Mouse (Mus musculus) heart, embryonic 13.5 days (tissue): ENCODE measurements around the gene Ahnak. TPM values are rescaled to one million over a fixed set of nuclear protein-coding genes. Genes with fewer than 3 reads are reported as not detected.
"Not testable (repeated sequence)": the region's sequence is repeated elsewhere in the genome, so short reads cannot be mapped to it uniquely, and the experiment has no call there.

Source experiments
- ATAC-seq: fragments of 200-750 bp; cut with Nextera tagmentation; 2 replicates; pipeline ENCODE4 v1.8.0; 2017; ENCODE audit warnings: moderate TSS enrichment; ENCODE audit not compliant: insufficient number of reproducible peaks, low FRiP score, low TSS enrichment; ENCODE audit errors: extremely low read depth
- H3K27ac ChIP-seq: fragments of 300-500 bp; sonication (generic); replicated peaks from 2 replicates; pipeline ENCODE4 v1.5.1; 2015; ENCODE audit warnings: moderate library complexity, mild to moderate bottlenecking, inconsistent platforms
- H3K27me3 ChIP-seq: fragments of 300-500 bp; sonication (generic); replicated peaks from 2 replicates; pipeline ENCODE4 v1.6.1; 2015; ENCODE audit warnings: mild to moderate bottlenecking, inconsistent platforms
- H3K36me3 ChIP-seq: fragments of 300-500 bp; sonication (generic); 2 replicates; pipeline ENCODE4 v1.6.1; 2015; ENCODE audit warnings: mild to moderate bottlenecking, inconsistent platforms
- H3K4me1 ChIP-seq: fragments of 300-500 bp; sonication (generic); 2 replicates; pipeline ENCODE4 v1.6.1; 2015; ENCODE audit warnings: inconsistent platforms
- H3K4me2 ChIP-seq: fragments of 300-500 bp; sonication (generic); 2 replicates; pipeline ENCODE4 v1.6.1; 2015; ENCODE audit warnings: inconsistent platforms, mild to moderate bottlenecking, moderate library complexity
- H3K4me3 ChIP-seq: fragments of 300-500 bp; sonication (generic); 2 replicates; pipeline ENCODE4 v1.5.1; 2015; ENCODE audit warnings: moderate library complexity, mild to moderate bottlenecking, inconsistent platforms
- H3K9ac ChIP-seq: fragments of 300-500 bp; sonication (generic); 2 replicates; pipeline ENCODE4 v1.6.1; 2015; ENCODE audit warnings: inconsistent platforms, mild to moderate bottlenecking, moderate library complexity
- H3K9me3 ChIP-seq: fragments of 300-500 bp; sonication (generic); 2 replicates; pipeline ENCODE4 v1.6.1; 2016; ENCODE audit warnings: inconsistent platforms
- WGBS: fragments of 180-500 bp; shearing (Covaris S2); methylation state at CpG from one replicate; pipeline ENCODE4 v1.1.7; 2015; ENCODE audit warnings: mixed read lengths; 5-methylcytosine and 5-hydroxymethylcytosine counted together
- polyA plus RNA-seq: library from polyadenylated mRNA; unstranded; fragments of >200 nt; fragmentation: Nextera tagmentation; extraction: Ambion mirVana; gene quantifications from 2 replicates; pipeline ENCODE4 v1.2.1, GENCODE M21; 2015

Gene Ahnak
- polyA plus RNA-seq, 1 experiment from 2014 or later: 22.8 TPM

GRCm38 (mm10) chr19:8997546-8997945 lies 8.5 kb downstream of the Ahnak start:
- Histone ChIP-seq H3K9me3 (no peaks in the 10 kb centered on the region), H3K36me3 (peaks cover 36% of the 10 kb centered on the region), H3K9ac (peak overlapping the region; percentile 33), H3K27ac (peak overlapping the region; percentile 78), H3K4me3 (0 out of 2 replicates have a peak overlapping the region, but pooled peaks have one; percentile 2), H3K4me1 (peaks cover 67% of the 10 kb centered on the region), H3K27me3 (no peaks in the 10 kb centered on the region), H3K4me2 (peak overlapping the region; percentile 29)
- 33% methylated on average over 4 of the region's 4 CpGs for WGBS
- ATAC-seq: peak; percentile 64

- Histone ChIP-seq H3K27ac (peak overlapping the region; percentile 78; the same call in 1 of the 2 replicates), H3K36me3 (peaks cover 46% of the 10 kb centered on the region), H3K4me3 (no peak overlapping the region), H3K4me2 (no peak overlapping the region), H3K9me3 (no peaks in the 10 kb centered on the region), H3K4me1 (peaks cover 57% of the 10 kb centered on the region), H3K9ac (peak overlapping the region; percentile 33; the same call in 1 of the 2 replicates), H3K27me3 (no peaks in the 10 kb centered on the region)
- 86% methylated on average over 6 of the region's 6 CpGs for WGBS
- no peak for ATAC-seq
Observed at GRCm38 (mm10) chr19:8998546-8998945, 9.5 kb downstream of the Ahnak start.

- Histone ChIP-seq H3K9ac (no peak overlapping the region), H3K4me1 (peaks cover 50% of the 10 kb centered on the region), H3K4me3 (no peak overlapping the region), H3K4me2 (no peak overlapping the region), H3K27me3 (no peaks in the 10 kb centered on the region), H3K9me3 (no peaks in the 10 kb centered on the region), H3K36me3 (peaks cover 53% of the 10 kb centered on the region), H3K27ac (no peak overlapping the region)
- ATAC-seq: no peak
- WGBS: 77% methylated on average over 4 of the region's 4 CpGs
Observed at GRCm38 (mm10) chr19:8999223-8999622, 10.1 kb downstream of the Ahnak start.

GRCm38 (mm10) chr19:9006915-9007314 lies 17.8 kb downstream of the Ahnak start:
- H3K36me3 ChIP-seq: peaks cover 73% of the 10 kb centered on the region
- not testable (repeated sequence) for H3K27me3 ChIP-seq, H3K4me1 ChIP-seq, H3K27ac ChIP-seq, ATAC-seq, H3K9ac ChIP-seq, H3K4me2 ChIP-seq, H3K9me3 ChIP-seq, H3K4me3 ChIP-seq
- 86% methylated on average over 2 of the region's 2 CpGs for WGBS

- peaks cover 68% of the 10 kb centered on the region for H3K36me3 ChIP-seq
Observed at GRCm38 (mm10) chr19:9019298-9019697, 30.2 kb downstream of the Ahnak start.

GRCm38 (mm10) chr19:9023021-9023778 lies 34.1 kb downstream of the Ahnak start:
- ATAC-seq: no peak
- WGBS: 46% methylated on average over 11 of the region's 11 CpGs

More at GRCm38 (mm10) chr19:9019298-9019697, 30.2 kb downstream of the Ahnak start:
- 84% methylated on average over 3 of the region's 3 CpGs for WGBS
- no peak for ATAC-seq
- no peaks in the 10 kb centered on the region for H3K9me3 ChIP-seq
- no peak overlapping the region for H3K9ac ChIP-seq
- no peak overlapping the region for H3K4me2 ChIP-seq
- H3K4me3 ChIP-seq: no peak overlapping the region
- peaks cover 14% of the 10 kb centered on the region for H3K4me1 ChIP-seq
- H3K27ac ChIP-seq: no peak overlapping the region
- no peaks in the 10 kb centered on the region for H3K27me3 ChIP-seq

DNA sequence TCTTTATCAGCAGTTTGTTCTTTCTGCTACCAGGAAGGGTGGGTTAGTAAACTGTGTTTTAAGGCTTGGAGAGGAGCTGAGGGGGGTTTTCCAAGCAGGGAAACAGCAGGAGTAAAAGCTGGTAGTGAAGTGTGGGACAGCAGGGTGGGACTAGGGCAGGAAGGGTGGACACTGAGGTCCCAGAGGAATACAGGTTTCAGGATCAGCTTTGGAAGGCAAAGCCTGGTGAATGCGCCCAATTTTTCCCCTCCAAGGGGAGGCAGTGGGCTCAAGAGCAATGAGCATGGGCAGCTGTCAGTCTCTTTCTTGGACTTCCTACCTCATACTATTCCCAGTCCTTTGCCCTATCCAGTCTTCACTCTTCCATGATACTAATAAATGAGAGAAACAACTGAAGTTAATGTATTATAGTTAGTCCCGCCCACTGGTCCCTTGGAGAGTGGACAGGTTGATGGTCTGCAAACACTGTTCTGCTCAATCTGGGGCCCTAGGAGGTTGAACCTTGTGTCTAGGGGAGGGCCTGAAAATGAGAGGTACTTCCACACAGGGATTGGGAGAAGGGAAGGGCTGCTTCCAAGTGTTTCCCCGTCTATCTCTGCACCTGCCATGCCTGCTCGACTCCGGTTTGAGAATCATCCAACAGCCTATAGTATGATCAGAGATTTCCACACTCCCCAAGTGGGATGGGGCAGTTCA lies 36.6 kb downstream of the Ahnak start:
- no peak for ATAC-seq

More at GRCm38 (mm10) chr19:9023021-9023778, 34.1 kb downstream of the Ahnak start:
- Histone ChIP-seq H3K27ac (peak overlapping the region; percentile 75), H3K4me3 (no peak overlapping the region), H3K36me3 (peaks cover 30% of the 10 kb centered on the region), H3K4me2 (no peak overlapping the region), H3K9ac (peak overlapping the region; percentile 63; the same call in 1 of the 2 replicates), H3K4me1 (peaks cover 40% of the 10 kb centered on the region), H3K27me3 (no peaks in the 10 kb centered on the region), H3K9me3 (no peaks in the 10 kb centered on the region)

GRCm38 (mm10) chr19:9026634-9027033 lies 37.5 kb downstream of the Ahnak start:
- Histone ChIP-seq H3K27me3 (no peaks in the 10 kb centered on the region), H3K9me3 (no peaks in the 10 kb centered on the region), H3K4me2 (no peak overlapping the region), H3K4me1 (peaks cover 63% of the 10 kb centered on the region), H3K27ac (no peak overlapping the region), H3K9ac (0 out of 2 replicates have a peak overlapping the region, but pooled peaks have one; percentile 1), H3K36me3 (no peaks in the 10 kb centered on the region), H3K4me3 (no peak overlapping the region)
- 85% methylated on average over 4 of the region's 4 CpGs for WGBS
- ATAC-seq: no peak

More for the DNA sequence above, 36.6 kb downstream of the Ahnak start:
- H3K9ac ChIP-seq: 0 out of 2 replicates have a peak overlapping the region, but pooled peaks have one; percentile 19
- no peak overlapping the region for H3K4me3 ChIP-seq
- peaks cover 5% of the 10 kb centered on the region; the same call in 1 of the 2 replicates for H3K36me3 ChIP-seq
- no peak overlapping the region for H3K4me2 ChIP-seq
- H3K4me1 ChIP-seq: peaks cover 60% of the 10 kb centered on the region
- H3K27me3 ChIP-seq: no peaks in the 10 kb centered on the region
- WGBS: 81% methylated on average over 5 of the region's 5 CpGs
- no peak overlapping the region for H3K27ac ChIP-seq
- no peaks in the 10 kb centered on the region for H3K9me3 ChIP-seq

DNA sequence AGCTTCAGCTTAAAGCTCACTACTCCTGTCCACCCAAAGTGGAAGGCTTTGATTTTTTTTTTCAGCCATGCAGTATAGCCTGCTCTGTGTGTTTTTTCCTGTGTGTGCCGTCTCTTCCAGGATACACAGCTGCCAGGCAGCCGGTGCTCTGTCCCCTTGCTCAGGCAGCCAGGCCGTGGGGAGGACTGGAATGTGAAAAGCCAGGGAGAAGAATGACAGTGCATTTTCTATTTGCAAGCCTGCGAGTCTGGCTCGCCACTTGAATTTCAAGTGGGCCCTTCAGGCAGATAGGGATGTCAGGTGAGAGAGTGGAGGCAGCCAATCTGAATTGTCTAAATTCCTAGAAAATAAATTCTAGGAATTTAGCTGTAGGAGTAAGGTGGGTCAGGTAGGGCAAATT lies 38.7 kb downstream of the Ahnak start:
- Histone ChIP-seq H3K27ac (peak overlapping the region; percentile 66), H3K36me3 (no peaks in the 10 kb centered on the region), H3K4me1 (peaks cover 66% of the 10 kb centered on the region)

GRCm38 (mm10) chr19:9028375-9028774 lies 39.3 kb downstream of the Ahnak start:
- H3K36me3 ChIP-seq: no peaks in the 10 kb centered on the region
- peak overlapping the region; percentile 66; the same call in 1 of the 2 replicates for H3K27ac ChIP-seq
- no peak overlapping the region for H3K4me3 ChIP-seq
- no peak for ATAC-seq
- no peaks in the 10 kb centered on the region for H3K27me3 ChIP-seq
- H3K4me2 ChIP-seq: no peak overlapping the region
- WGBS: 54% methylated on average over 3 of the region's 3 CpGs
- peaks cover 66% of the 10 kb centered on the region for H3K4me1 ChIP-seq
- no peaks in the 10 kb centered on the region for H3K9me3 ChIP-seq
- H3K9ac ChIP-seq: no peak overlapping the region

More for the DNA sequence above, 38.7 kb downstream of the Ahnak start:
- no peak overlapping the region for H3K4me3 ChIP-seq
- 0 out of 2 replicates have a peak overlapping the region, but pooled peaks have one; percentile 2 for H3K9ac ChIP-seq
- ATAC-seq: peak; percentile 21; the same call in 1 of the 2 replicates
- no peaks in the 10 kb centered on the region for H3K9me3 ChIP-seq
- 0 out of 2 replicates have a peak overlapping the region, but pooled peaks have one; percentile 7 for H3K4me2 ChIP-seq
- WGBS: 9% methylated on average over 5 of the region's 5 CpGs
- H3K27me3 ChIP-seq: no peaks in the 10 kb centered on the region

- Histone ChIP-seq H3K4me2 (no peak overlapping the region), H3K4me3 (no peak overlapping the region), H3K9me3 (no peaks in the 10 kb centered on the region), H3K27ac (no peak overlapping the region), H3K9ac (no peak overlapping the region), H3K36me3 (no peaks in the 10 kb centered on the region), H3K4me1 (peaks cover 73% of the 10 kb centered on the region), H3K27me3 (no peaks in the 10 kb centered on the region)
- ATAC-seq: no peak
- WGBS: 58% methylated on average over 2 of the region's 2 CpGs
Observed at GRCm38 (mm10) chr19:9029640-9030262, 40.7 kb downstream of the Ahnak start.
